Mouse (Mus musculus): Measurements from ENCODE around the gene Cep19. TPM values are rescaled to one million over a fixed set of nuclear protein-coding genes. Genes with fewer than 3 reads are reported as not detected.
A peak's percentile ranks its signal among the peaks of the same experiment; 100 is the strongest.

Gene Cep19
- polyA plus RNA-seq, 1 experiment from 2014 or later: 36.6 TPM

DNA sequence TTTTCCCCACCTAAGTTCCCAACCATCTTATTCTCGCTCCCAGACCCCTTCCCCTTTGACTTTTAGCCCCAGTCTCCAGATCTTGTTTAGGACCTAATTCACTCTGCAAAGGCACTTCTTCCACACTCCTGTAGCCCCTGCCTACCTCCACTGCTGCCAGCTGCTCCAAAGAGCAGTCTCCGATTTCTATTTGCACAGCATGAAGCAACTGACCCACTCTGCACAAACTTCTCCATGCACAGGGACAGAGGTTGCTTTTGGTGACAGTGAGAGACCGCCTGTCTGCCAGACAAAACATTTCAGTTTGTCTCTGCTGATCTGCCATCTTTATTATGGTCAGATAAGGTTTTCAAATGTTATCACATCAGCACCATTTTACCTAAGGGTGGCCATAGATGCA is 33.5 kb downstream of the Cep19 start:
- DNase-seq (ENCODE audit: low spot score): no peak
- H3K27me3 ChIP-seq (ENCODE audit: low read depth, poor library complexity, severe bottlenecking): no peaks in the 10 kb centered on the region

DNA sequence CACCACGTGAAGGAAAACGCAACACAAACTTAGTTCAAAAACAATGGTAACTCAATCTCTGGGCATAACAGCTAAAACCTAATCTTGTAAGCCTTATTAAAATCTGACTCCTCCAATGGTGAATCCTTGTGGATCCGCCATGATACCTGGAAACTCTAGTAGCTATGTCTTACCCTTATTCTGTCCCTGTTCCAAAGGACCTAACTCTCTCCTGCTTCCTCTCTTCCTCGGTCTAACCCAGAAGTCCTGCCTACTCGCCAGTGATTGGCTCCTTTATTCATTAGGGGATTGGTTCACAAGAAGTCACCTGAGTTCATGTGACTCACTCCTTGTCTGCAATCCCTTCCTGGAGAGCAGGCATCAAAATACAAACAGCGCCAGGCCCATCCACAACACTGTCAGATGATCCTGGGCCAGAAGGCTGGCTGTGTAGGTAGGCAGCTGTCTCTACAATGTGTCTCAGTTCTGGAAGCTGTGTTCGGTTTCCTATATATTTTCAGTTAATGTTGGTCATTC is 36.3 kb downstream of the Cep19 start:
- Histone ChIP-seq H3K36me3 (no peaks in the 10 kb centered on the region), H3K9me3 (replicated peaks) (no peaks in the 10 kb centered on the region), H3K27me3 (ENCODE audit: low read depth, poor library complexity, severe bottlenecking) (no peaks in the 10 kb centered on the region), H3K4me1 (no peaks in the 10 kb centered on the region), H3K27ac (no peak overlapping the region), H3K4me3 (no peak overlapping the region)
- 84% methylated on average over 7 of the region's 7 CpGs for WGBS
- DNase-seq (ENCODE audit: low spot score): no peak

More for the DNA sequence above, 33.5 kb downstream of the Cep19 start:
- Histone ChIP-seq H3K9me3 (replicated peaks) (no peaks in the 10 kb centered on the region), H3K4me1 (no peaks in the 10 kb centered on the region), H3K36me3 (no peaks in the 10 kb centered on the region), H3K4me3 (no peak overlapping the region), H3K27ac (no peak overlapping the region)
- WGBS: 90% methylated on average over 3 of the region's 3 CpGs

DNA sequence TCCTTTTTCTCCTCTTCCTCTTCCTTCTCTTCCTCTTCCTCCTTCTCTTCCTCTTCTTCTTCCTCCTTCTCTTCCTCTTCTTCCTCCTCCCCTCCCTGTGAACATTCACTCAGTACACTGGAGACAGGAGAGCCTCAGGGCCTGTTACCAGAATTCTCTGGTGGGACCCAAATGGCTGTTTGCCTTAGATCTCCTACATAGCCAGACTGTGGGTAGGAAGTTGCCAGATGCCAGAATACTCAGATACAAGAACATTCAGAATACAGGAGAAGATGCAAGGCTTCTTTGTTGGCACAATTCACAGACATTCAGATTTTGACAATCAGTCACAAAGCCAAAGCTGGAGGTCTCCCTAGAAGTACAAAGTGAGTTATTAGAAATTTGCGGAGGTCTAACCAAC is 39.4 kb downstream of the Cep19 start:
- no peak for DNase-seq (ENCODE audit: low spot score)
- Histone ChIP-seq H3K9me3 (replicated peaks) (no peaks in the 10 kb centered on the region; the same call in 1 of the 2 replicates), H3K27me3 (ENCODE audit: low read depth, poor library complexity, severe bottlenecking) (no peaks in the 10 kb centered on the region), H3K27ac (no peak overlapping the region), H3K36me3 (peaks cover 17% of the 10 kb centered on the region), H3K4me1 (no peaks in the 10 kb centered on the region), H3K4me3 (no peak overlapping the region)
- 95% methylated on average over 1 of the region's 1 CpGs for WGBS

DNA sequence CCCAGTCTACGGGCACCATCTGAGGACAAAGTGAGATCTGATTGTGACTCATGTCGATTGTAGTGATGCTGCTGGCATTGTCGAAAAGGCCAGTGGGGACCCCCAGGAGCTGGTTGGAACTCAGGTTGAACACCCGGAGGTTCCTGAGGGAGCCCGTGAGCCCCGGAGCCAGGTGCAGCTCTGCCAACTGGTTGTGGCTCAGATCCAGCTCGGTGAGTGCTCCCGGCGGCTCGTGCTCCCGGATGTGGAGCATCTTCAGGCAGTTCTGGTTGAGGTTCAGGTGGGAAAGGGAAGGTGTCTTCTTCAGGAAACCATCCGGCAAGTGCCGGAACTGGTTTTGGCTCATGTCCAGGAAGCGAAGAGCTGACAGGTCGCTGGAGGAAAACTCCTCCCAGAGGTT is 44.2 kb downstream of the Cep19 start:
- H3K9me3 ChIP-seq (replicated peaks): peaks cover 2% of the 10 kb centered on the region; the same call in 1 of the 2 replicates
- WGBS: 94% methylated on average over 15 of the region's 15 CpGs
- no peaks in the 10 kb centered on the region for H3K4me1 ChIP-seq
- H3K27me3 ChIP-seq (ENCODE audit: low read depth, poor library complexity, severe bottlenecking): no peaks in the 10 kb centered on the region
- no peak overlapping the region for H3K4me3 ChIP-seq
- no peak overlapping the region for H3K27ac ChIP-seq
- no peak for DNase-seq (ENCODE audit: low spot score)
- peaks cover 27% of the 10 kb centered on the region for H3K36me3 ChIP-seq

DNA sequence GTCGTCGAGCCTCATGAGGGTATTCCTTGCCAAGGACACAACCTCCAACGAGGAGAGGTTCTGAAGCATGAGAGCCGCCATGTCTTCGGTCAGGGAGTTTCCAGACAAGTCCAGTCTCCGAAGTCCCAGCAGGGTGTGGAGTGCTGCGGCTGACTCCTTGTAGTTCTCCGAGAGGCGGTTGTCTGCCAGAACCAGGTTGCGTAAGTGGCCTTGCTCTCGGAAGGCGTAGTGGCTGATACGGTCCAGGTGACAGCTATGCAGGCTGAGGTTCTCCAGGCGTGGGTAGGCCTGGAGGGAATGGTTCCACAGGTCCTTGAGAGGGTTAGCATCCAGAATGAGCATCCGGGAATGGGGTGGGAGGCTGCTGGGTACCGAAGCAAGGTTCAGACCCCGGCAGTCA is 45.0 kb downstream of the Cep19 start:
- Histone ChIP-seq H3K36me3 (peaks cover 27% of the 10 kb centered on the region), H3K27ac (no peak overlapping the region), H3K4me3 (no peak overlapping the region), H3K27me3 (ENCODE audit: low read depth, poor library complexity, severe bottlenecking) (no peaks in the 10 kb centered on the region), H3K4me1 (no peaks in the 10 kb centered on the region), H3K9me3 (replicated peaks) (peaks cover 2% of the 10 kb centered on the region; the same call in 1 of the 2 replicates)
- WGBS: 94% methylated on average over 17 of the region's 17 CpGs
- DNase-seq (ENCODE audit: low spot score): no peak

DNA sequence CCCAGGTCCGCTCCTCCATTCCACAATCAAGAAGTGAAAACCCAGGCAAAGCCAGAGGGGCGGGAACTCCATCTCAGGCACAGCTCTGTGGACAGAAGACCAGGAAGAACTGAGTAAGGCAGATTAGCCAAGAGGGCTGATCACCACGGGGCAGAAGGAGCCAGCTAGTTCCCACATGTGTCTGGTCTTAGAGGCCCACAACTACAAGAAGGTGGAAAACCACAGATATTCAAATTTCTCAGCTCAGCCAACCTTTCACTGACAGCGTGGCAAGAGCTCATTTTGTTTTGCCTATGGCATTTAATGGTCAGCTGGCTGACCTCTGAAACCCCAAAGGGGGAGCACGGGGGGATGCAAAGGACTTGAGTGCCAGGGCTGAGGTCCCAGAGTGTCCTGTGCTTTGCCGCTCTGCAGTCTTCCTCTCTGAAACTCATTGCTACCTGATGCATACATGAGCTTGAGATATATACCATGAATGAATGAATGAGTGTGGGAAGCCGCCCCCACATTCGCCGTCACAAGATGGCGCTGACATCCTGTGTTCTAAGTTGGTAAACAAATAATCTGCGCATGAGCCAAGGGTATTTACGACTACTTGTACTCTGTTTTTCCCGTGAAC is 48.1 kb downstream of the Cep19 start:
- Histone ChIP-seq H3K4me1 (no peaks in the 10 kb centered on the region), H3K27me3 (ENCODE audit: low read depth, poor library complexity, severe bottlenecking) (no peaks in the 10 kb centered on the region), H3K27ac (peak overlapping the region; percentile 68), H3K9me3 (replicated peaks) (peaks cover 2% of the 10 kb centered on the region; the same call in 1 of the 2 replicates), H3K36me3 (peaks cover 23% of the 10 kb centered on the region), H3K4me3 (peak overlapping the region; percentile 31)
- whole genome bisulfite sequencing: 57% methylated on average over 12 of the region's 13 CpGs
- DNase-seq (ENCODE audit: low spot score): peak; percentile 36

DNA sequence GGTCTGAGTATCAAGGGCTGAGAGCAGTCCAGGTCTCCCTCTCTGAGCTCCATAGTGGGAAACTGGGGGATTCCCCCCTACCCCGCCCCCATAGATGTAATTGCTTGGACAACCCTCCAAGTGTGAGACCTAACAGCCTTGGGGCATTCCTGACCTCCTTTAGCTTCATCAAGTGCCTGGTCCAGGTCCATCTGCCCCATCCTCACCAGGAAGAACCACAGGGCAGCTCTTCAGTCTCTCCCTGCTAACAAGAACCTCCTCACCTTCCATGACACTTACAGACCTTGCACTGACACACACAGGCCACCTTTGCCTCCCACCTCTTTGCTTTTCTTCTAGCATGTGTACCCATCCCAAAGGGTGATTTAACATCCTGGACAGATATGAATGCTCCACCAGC is 54.4 kb downstream of the Cep19 start:
- WGBS: 79% methylated on average over 1 of the region's 1 CpGs
- Histone ChIP-seq H3K36me3 (peaks cover 9% of the 10 kb centered on the region; the same call in 1 of the 2 replicates), H3K9me3 (replicated peaks) (no peaks in the 10 kb centered on the region), H3K4me3 (no peak overlapping the region), H3K4me1 (peaks cover 3% of the 10 kb centered on the region; the same call in 1 of the 2 replicates), H3K27ac (no peak overlapping the region), H3K27me3 (ENCODE audit: low read depth, poor library complexity, severe bottlenecking) (no peaks in the 10 kb centered on the region)
- DNase-seq (ENCODE audit: low spot score): no peak

DNA sequence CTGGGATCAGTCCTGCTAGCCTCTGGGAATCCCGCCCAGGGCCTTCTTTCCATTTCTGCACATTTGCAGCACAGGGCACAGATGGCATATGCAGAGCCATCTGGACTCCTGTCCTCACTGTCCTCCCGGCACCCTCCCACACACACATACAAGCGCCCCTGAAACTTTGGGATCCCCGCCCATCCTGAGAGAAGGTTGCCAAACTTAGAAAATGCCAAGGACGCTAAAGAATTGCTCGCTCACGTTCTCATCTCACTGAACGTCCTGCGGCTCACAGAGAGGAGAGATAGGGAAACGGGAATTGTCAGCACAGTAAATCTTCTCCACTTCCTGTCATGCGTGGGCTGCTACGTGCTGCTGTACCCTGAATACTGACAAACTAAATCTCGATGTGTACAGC is 54.8 kb downstream of the Cep19 start:
- Histone ChIP-seq H3K36me3 (peaks cover 9% of the 10 kb centered on the region; the same call in 1 of the 2 replicates), H3K4me1 (peaks cover 3% of the 10 kb centered on the region; the same call in 1 of the 2 replicates), H3K27me3 (ENCODE audit: low read depth, poor library complexity, severe bottlenecking) (no peaks in the 10 kb centered on the region), H3K27ac (no peak overlapping the region), H3K4me3 (no peak overlapping the region), H3K9me3 (replicated peaks) (no peaks in the 10 kb centered on the region)
- 76% methylated on average over 13 of the region's 13 CpGs for WGBS
- no peak for DNase-seq (ENCODE audit: low spot score)

DNA sequence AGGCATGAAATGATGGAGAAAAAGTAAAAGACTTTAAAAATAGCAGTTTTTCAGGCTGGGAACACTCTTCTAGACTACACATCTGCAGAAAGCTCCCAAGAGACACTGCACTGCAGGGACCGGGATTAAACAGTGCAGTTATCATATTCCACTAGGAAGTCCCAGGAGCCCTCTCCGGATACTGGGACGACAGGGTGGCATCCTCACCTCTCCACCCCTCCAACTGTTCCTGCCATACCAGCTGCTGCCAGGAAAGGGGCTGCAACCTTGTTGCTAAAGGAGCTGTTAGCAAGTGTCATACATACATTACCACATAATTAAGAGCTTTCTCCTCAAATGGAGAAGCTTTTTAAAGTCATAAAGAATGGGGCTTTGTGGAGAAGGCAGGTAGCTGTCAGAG is 57.1 kb downstream of the Cep19 start:
- Histone ChIP-seq H3K9me3 (replicated peaks) (no peaks in the 10 kb centered on the region), H3K27me3 (ENCODE audit: low read depth, poor library complexity, severe bottlenecking) (no peaks in the 10 kb centered on the region), H3K4me1 (peaks cover 3% of the 10 kb centered on the region; the same call in 1 of the 2 replicates), H3K36me3 (peaks cover 9% of the 10 kb centered on the region; the same call in 1 of the 2 replicates), H3K27ac (no peak overlapping the region), H3K4me3 (no peak overlapping the region)
- DNase-seq (ENCODE audit: low spot score): no peak
- 41% methylated on average over 3 of the region's 3 CpGs for WGBS

DNA sequence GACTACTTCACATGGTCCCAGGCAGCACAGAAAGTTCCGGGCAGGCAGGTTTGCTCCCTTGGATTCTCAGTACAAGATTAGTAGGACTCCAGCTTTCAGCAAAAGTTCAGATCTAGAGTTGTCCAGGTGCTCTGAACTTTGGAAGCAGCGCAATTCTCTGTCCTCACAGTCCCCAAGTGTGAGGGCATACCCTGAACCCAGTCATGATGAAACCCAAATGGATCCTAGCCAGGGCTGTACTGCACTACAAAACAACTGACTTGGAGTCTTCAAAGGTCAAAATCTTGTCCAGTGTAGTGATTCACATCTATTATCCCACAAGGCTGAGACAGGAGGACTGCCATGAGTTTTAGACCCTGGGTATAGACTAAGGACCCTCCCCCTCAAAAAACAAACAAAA is 57.8 kb downstream of the Cep19 start:
- Histone ChIP-seq H3K27ac (no peak overlapping the region), H3K9me3 (replicated peaks) (no peaks in the 10 kb centered on the region), H3K4me3 (no peak overlapping the region), H3K4me1 (peaks cover 3% of the 10 kb centered on the region; the same call in 1 of the 2 replicates), H3K27me3 (ENCODE audit: low read depth, poor library complexity, severe bottlenecking) (no peaks in the 10 kb centered on the region), H3K36me3 (peaks cover 9% of the 10 kb centered on the region; the same call in 1 of the 2 replicates)
- 84% methylated on average over 2 of the region's 2 CpGs for WGBS
- no peak for DNase-seq (ENCODE audit: low spot score)

Other genes starting within 250 kb of the Cep19 start
- 0.06 and 0.18 TPM in 2 replicates for gene Meltf, start 221.0 kb upstream of the Cep19 start, polyA plus RNA-seq (2016; fragmentation: Nextera tagmentation; extraction: Ambion mirVana)
- gene Pigz, start 165.9 kb upstream of the Cep19 start, polyA plus RNA-seq (2016; fragmentation: Nextera tagmentation; extraction: Ambion mirVana): 1.0 and 1.2 TPM in 2 replicates
- gene 0610012G03Rik, start 151.3 kb upstream of the Cep19 start, polyA plus RNA-seq (2016; fragmentation: Nextera tagmentation; extraction: Ambion mirVana): 84.2 and 87.2 TPM in 2 replicates
- 143 and 147 TPM in 2 replicates for gene Ncbp2, start 151.3 kb upstream of the Cep19 start, polyA plus RNA-seq (2016; fragmentation: Nextera tagmentation; extraction: Ambion mirVana)
- 20.8 and 22.1 TPM in 2 replicates for gene Senp5, start 96.5 kb upstream of the Cep19 start, polyA plus RNA-seq (2016; fragmentation: Nextera tagmentation; extraction: Ambion mirVana)
- gene Pak2, start 20.5 kb upstream of the Cep19 start, polyA plus RNA-seq (2016; fragmentation: Nextera tagmentation; extraction: Ambion mirVana): 35.8 and 38.1 TPM in 2 replicates
- 147 and 150 TPM in 2 replicates for gene Pigx, start 60 bp upstream of the Cep19 start, polyA plus RNA-seq (2016; fragmentation: Nextera tagmentation; extraction: Ambion mirVana)
- gene Nrros, start 65.8 kb downstream of the Cep19 start, polyA plus RNA-seq (2016; fragmentation: Nextera tagmentation; extraction: Ambion mirVana): 7.5 and 9.7 TPM in 2 replicates
- 0.25 and 0.26 TPM in 2 replicates for gene Bex6, start 80.0 kb downstream of the Cep19 start, polyA plus RNA-seq (2016; fragmentation: Nextera tagmentation; extraction: Ambion mirVana)
- gene Fbxo45, start 147.4 kb downstream of the Cep19 start, polyA plus RNA-seq (2016; fragmentation: Nextera tagmentation; extraction: Ambion mirVana): 15.6 and 17.1 TPM in 2 replicates
- gene Wdr53, start 147.4 kb downstream of the Cep19 start, polyA plus RNA-seq (2016; fragmentation: Nextera tagmentation; extraction: Ambion mirVana): 19.0 and 20.8 TPM in 2 replicates
- gene Smco1, start 171.7 kb downstream of the Cep19 start, polyA plus RNA-seq (2016; fragmentation: Nextera tagmentation; extraction: Ambion mirVana): not detected in 2 replicates
- gene Rnf168, start 177.7 kb downstream of the Cep19 start, polyA plus RNA-seq (2016; fragmentation: Nextera tagmentation; extraction: Ambion mirVana): 30.5 and 34.7 TPM in 2 replicates
- gene Ubxn7, start 232.5 kb downstream of the Cep19 start, polyA plus RNA-seq (2016; fragmentation: Nextera tagmentation; extraction: Ambion mirVana): 26.4 and 26.8 TPM in 2 replicates

Measured in limb, embryonic 10.5 days (tissue).